Mouse (Mus musculus) 3T3-L1 (cell line): ENCODE data around the gene Rangrf.
"Not testable (repeated sequence)": the region's sequence is repeated elsewhere in the genome, so short reads cannot be mapped to it uniquely, and the experiment has no call there.

Experiments used
- DNase-seq: peaks from one replicate; pipeline ENCODE4 v3.0.0-alpha.2; 2015; ENCODE audit warnings: low read depth, low spot score

Gene Rangrf

DNA sequence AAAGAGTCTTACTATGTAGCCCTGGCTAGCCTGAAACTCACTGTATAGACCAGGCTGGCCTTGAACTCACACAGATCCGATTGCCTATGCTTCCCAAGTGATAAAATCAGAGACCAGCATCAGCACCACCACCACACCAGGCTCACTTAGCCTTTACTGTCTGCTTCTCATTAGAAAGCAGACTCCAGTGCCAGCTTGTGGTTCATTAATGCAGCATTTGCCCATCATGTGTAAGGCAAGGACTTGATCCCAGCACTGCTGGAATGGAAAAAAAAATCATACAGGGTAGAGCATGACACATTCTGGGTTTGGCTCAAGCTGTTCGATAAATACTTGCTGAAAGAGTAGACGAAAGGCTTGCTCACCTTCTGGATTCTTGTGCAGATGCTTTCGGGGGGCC, 29.0 kb downstream of the Rangrf start:
- DNase-seq: peak; percentile 61

DNA sequence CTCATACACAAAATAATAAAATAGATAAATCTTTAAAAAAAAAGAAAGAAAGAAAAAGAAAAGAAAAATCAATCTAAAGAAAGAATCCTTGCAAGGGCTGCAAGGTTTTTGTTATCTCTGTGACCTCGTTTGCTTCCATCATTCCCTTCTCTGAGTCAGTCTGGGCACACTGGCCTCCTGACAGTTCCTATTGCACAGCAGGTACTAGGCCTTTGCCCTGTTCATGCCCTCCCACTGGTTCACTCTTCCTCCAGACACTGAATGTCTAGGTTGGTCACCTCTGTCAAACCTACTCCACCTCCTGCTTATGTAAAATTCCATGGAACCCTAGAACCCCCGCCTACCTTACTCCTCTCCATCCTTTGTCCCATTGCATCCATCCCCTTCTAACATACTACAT, 29.7 kb downstream of the Rangrf start:
- DNase-seq: no peak

DNA sequence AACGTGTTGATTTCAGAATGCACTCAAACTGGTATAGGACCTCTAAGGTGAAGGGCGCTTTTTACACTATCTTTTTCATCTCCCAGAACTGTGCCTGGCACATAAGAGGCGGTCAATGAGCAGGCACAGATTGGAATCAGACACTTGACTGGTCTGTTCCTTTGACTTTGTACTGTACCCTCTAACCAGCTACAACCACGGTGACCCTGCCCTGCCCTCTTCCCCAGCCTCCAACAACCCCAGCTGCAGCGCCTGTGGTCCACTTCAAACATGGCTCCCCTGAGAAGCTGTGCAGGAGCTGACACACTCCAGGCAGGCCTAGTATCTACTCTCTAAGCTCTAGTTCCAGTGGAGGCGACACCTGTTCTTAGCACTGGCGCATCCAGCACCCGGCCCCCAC, 32.3 kb downstream of the Rangrf start:
- no peak for DNase-seq

DNA sequence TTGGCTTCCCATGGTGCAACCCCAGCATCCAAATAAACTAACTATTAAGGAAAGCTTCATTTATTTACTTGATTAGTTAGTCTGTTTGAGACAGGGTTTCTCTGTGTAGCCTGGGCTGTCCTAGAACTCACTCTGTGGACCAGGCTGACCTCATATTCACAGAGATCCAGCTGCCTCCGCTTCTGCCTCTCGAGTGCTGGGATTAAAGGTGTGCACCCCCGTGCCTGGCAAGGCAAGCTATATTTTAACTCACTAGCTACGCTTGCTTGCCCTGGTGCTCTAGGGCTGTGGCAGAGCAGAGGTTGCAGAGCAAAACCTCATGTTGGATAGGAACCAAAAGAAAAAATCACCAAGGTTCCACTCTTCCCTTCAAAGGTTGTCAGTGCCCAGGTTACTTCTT, 34.5 kb downstream of the Rangrf start:
- no peak for DNase-seq

DNA sequence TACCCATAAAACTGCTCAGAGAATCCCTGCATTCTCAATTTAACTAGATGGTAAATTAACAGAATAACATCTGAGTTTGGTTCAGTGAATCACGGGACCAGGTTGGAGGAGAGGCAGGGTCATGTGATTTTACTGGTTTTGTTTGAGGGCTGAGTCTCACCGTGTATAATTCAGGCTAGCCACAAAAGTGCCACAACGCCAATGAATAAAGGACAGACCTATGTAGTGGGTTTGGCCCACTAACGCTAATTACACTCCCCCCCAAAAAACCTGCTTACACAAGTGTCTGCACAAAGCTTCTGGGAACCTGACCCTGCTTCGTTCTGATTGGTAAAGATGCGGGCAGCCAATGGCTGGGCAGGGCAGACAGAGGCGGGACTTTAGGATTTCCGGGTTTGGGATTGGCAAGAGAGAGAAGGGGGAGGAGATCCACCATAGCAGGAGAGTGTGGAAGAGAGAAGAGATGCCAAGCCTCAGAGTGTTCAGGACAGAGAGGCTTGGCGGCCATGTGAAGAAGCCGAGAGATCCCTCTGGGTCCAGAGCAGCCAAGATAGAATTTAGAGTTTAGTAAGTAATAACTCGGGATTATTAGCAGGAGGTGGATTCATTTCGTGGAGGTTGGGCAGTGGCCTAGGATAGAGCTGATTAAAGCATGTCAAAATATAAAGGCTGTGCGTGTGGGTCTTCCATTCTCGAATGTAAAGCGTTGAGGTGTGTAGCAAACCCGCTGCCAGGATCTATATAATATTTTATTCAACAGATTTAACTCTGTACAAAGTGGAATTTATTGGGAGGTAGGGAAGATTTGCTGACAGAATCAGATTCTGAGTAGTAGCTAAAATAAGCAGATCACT, 35.3 kb downstream of the Rangrf start:
- DNase-seq: peak; percentile 96

DNA sequence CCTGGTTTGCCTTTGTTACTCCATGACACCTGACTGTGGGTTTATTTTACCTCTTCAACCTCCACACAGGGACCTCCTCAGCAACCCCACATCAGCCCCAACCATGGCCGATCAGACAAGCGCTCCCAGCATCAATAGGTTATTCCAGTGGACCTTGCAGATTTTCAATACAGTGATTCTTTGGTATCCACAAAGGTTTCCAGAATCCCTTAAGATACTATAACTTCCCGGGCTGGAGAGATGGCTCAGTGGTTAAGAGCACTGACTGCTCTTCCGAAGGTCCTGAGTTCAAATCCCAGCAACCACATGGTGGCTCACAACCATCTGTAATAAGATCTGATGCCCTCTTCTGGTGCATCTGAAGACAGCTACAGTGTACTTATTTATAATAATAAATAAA, 38.0 kb downstream of the Rangrf start:
- not testable (repeated sequence) for DNase-seq

DNA sequence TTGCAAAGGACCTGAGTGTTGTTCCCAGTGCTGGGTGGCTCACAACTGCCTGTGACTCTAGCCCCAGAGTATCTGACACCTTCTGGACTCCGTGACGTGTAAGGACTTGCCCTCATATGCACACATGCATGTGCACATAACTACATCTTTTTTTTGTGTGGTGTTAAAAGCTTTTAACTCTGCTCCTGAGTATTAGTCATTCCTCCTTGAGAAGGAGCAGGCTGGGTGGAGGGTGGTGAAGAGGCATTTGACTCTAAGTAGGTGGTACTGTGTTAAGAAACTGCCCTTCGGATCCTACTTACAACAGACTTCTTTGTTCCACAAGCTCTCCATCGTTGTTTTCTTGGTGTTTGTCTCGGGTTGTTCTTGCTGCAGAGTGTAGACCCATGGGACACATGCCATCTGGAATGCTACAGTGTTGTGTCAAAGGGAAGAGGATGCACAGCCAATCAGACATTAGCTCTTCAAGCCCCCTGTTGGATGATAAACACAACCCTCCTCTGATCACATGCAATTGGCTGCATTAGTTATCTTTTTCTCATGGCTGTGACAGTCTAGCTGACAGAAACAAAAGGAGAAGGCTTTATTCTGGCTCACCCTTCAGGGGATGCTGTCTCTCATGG, 41.0 kb downstream of the Rangrf start:
- no peak for DNase-seq

DNA sequence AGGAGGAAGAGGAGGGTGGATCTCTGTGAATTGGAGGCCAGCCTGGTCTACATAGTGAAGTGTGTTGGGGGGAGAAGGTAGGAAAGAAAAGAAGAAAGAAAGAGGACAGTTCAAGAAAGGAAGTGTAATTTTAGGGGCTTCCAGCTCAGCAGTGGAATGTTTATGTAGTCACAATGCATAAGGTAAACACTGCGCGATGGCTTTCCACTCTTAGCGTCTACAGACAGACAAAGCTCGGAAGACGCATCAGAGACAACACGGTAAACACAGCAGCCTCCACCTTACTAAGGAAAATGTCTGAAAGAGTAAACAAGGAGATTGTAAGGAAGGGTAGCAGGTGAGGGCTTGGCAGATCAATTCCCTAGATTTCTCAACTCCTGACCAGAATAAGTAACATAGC, 45.0 kb downstream of the Rangrf start:
- DNase-seq: no peak

DNA sequence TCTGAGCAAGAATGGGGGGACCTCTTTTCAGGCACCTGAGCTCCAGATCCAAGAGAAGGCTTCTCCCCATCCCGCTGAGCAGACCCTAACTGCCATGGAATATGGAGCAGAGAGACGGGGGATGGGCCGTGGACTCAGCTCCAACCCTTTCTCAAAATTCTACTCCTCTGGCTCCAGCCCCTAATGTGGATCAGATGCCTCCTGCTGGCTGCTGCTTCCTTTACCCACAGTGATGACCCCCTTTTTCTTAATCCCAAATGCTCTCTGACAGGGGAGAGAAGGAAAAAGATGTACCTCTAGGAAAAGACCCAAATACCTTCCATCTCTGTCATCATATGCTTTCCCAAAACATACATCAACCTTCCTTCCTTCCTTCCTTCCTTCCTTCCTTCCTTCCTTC, 48.0 kb downstream of the Rangrf start, which contains the start of gene Odf4:
Gene Odf4 (minus strand): TSS at position 101 of the 400 bp plus-strand sequence.
- DNase-seq: no peak

DNA sequence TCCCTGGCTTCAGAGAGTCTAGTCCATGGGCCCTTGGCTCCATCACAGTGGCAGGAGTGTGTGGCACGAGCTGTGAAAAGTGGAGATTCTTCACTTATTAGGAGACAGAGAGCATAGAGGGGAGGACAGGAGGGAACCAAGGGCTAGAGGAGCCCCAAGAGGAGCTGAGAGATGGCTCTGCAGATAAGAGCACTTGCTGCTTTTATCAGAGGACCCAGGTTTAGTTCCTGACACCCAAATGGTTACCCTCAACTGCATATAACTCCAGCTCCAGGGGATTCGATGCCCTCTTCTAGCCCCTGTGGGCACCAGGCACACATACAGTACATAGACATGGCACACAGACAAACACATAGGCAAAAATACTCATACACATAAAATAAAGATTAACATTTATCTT, 50.2 kb downstream of the Rangrf start:
- no peak for DNase-seq

DNA sequence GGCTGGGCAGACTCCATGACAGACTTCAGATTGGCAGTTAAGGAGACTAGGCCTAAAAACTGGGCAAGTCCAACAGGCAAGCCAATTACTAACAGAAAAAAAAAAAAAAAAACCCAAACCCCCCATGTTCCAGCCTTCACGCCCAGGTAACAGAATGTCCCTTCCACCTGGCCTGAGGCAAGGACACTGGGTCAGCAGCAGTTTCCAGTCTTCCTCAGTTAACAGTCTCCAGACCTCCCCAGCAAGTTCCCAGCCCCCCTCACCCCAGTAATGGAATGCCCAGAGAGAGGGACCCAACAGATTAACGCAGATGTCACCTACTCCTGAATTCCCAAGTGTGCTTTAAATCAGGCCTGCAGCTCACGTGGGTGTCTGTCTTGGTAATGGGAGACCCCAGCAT, 51.8 kb downstream of the Rangrf start:
- DNase-seq: no peak
